Mouse (Mus musculus) frontal cortex, postnatal 36 days (tissue): ENCODE results near the gene Arl14.

Experiments
- DNase-seq, 2 experiments: peaks; one replicate each; pipeline ENCODE4 v3.0.0; 2022; ENCODE audit warnings: low spot score in 2 of 2

Gene Arl14

DNA sequence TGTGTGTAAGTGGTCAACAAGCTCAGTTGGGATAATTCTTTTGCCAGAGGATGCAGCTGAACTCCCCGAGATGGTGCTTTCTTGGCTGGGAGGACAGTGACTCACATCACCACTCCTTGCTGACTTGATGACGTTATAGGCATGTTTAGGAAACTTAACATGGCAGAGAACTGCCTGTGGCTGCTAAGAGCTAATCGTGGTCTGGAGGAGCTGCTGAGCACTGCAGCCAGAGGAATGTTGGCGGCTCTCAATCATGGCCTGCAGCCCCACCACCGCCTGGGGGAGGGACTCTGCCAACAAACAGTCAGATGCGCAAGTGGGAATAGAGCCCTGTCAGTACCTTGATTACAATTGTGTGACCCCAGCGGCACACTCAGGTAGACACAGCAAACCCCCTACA, 49.6 kb downstream of the Arl14 start:
- DNase-seq: no peak
